11 mouse cellular contexts compared by ENCODE assay signal in the genomic region with DNA sequence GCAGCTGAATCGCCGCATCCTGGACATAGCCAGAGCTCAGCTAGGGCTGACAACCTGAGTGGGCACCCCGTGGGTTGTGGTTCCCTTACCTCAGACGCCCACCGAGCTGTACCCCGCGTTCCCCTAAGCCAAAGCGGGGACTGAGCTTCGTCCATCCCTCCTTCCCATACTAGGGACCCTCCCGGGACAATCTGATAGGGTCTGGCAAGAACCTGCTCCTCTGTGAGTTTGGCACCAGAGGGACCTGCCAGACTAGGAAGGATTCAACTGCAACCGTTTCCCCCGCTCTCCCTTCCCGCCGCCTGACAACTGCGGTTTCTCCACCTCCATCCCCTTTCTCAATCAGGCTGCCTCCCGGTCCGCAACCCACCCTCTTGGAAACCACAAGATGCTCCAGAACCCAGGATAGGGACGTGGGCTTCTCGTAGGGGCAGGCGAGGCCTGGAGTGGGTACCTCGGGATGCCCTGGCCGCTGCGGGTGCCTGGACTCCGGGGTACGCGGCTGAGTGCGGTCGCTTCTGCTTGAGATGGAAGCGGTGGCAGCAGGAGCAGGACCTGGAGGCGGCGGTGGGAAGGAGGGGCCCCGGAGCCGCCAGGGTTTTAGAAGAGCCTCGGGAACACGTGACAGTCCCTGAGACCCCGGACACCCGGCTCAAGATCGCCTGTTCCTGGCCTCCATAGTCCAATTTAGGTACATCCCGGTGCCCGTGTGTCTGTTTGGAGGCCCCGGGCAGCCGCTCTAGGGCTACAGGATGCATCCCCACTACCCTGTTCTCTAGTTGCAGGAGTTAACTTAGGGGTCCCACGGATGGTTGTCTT. TPM values are rescaled to one million over a fixed set of nuclear protein-coding genes. Genes with fewer than 3 reads are reported as not detected.
DNase-seq lines count a peak whose midpoint lies in the region; ATAC-seq and TF ChIP-seq lines count a peak whose summit lies in the region.
"Had no signal": no experiment of that assay in that cellular context is flagged by ENCODE, and none has a peak within 500 bp of the region (broad histone marks: within the 10 kb centered on the region; RNA-seq: fewer than 3 reads in every experiment).

Npy5r (minus strand) TSS at position 618 of the 819 bp plus-strand sequence.

- H3K27ac ChIP-seq in heart, embryonic 13.5 days (replicated peaks): no peak within 1 kb of the TSS
- H3K27ac ChIP-seq in limb, embryonic 12.5 days: no peak within 1 kb of the TSS

- H3K4me2 ChIP-seq in heart, embryonic 13.5 days: peak within 1 kb of the TSS; percentile 93
- peak within 1 kb of the TSS; percentile 83 for H3K4me2 ChIP-seq in limb, embryonic 12.5 days

- peak within 1 kb of the TSS; percentile 74 for H3K9ac ChIP-seq in heart, embryonic 13.5 days
- peak within 1 kb of the TSS; percentile 40 for H3K9ac ChIP-seq in limb, embryonic 12.5 days (replicated peaks)

- H3K4me1 ChIP-seq in heart, embryonic 13.5 days: peaks cover 11% of the 10 kb centered on the region
- peaks cover 4% of the 10 kb centered on the region; the same call in 1 of the 2 replicates for H3K4me1 ChIP-seq in limb, embryonic 12.5 days (replicated peaks)

- no peak for TF ChIP-seq CTCF in brain, embryonic 14.5 days (IDR thresholded peaks at IDR 0.05; ENCODE audit: borderline replicate concordance, extremely low read depth, insufficient read depth, insufficient read length)

- H3K4me3 ChIP-seq in heart, embryonic 13.5 days: peak within 1 kb of the TSS; percentile 57
- H3K4me3 ChIP-seq in limb, embryonic 12.5 days (replicated peaks): peak within 1 kb of the TSS; percentile 47

- H3K27me3 ChIP-seq in heart, embryonic 13.5 days (replicated peaks): peaks cover 44% of the 10 kb centered on the region
- H3K27me3 ChIP-seq in limb, embryonic 12.5 days: peaks cover 42% of the 10 kb centered on the region

- H3K36me3 ChIP-seq in heart, embryonic 13.5 days: no peaks in the 10 kb centered on the region
- no peaks in the 10 kb centered on the region for H3K36me3 ChIP-seq in limb, embryonic 12.5 days

- no peaks in the 10 kb centered on the region for H3K9me3 ChIP-seq in heart, embryonic 13.5 days
- no peaks in the 10 kb centered on the region for H3K9me3 ChIP-seq in limb, embryonic 12.5 days

- intact Hi-C loops in heart, postnatal 25 days (cut with DNase I): no loop called here

- WGBS in heart, embryonic 13.5 days: 2% methylated on average over 43 of the region's 43 CpGs
- WGBS in limb, embryonic 12.5 days: 3% methylated on average over 43 of the region's 43 CpGs

- no peak for ATAC-seq in heart, embryonic 13.5 days (ENCODE audit: extremely low read depth, insufficient number of reproducible peaks, low FRiP score, low TSS enrichment)
- peak; percentile 12; the same call in 1 of the 2 replicates for ATAC-seq in granulocyte monocyte progenitor cell, adult 5-6 weeks (replicated peaks; ENCODE audit: poor library complexity, severe bottlenecking)
- ATAC-seq in limb, embryonic 12.5 days (ENCODE audit: insufficient number of reproducible peaks, insufficient read depth, low FRiP score, low TSS enrichment, low read depth): no peak

- no peak for DNase-seq in heart, adult 18-20 months
- DNase-seq in brain, embryonic 14.5 days (ENCODE audit: low read depth): peak; percentile 63
- peak; percentile 49 to 55 for DNase-seq in right cerebral cortex, adult 2 months (ENCODE audit: low spot score in 2 of 2)
- DNase-seq in thymus, adult 18-20 months: no peak
- no peak for DNase-seq in heart, postnatal 25 days (ENCODE audit: low spot score)

- TF ChIP-seq POLR2A in brain, embryonic 14.5 days (IDR thresholded peaks at IDR 0.05; ENCODE audit: borderline replicate concordance, extremely low read depth, insufficient read depth, insufficient read length, poor library complexity, severe bottlenecking): no peak

RNA-seq across cellular contexts. Expression of gene Npy5r, which starts in this region (rescaled TPM):
- polyA plus RNA-seq in heart, embryonic 13.5 days (2015; fragmentation: Nextera tagmentation; extraction: Ambion mirVana): not detected in 2 replicates
- not detected for total RNA-seq in heart, adult 18-20 months (2021)
- polyA plus RNA-seq in brain, embryonic 14.5 days (2012; rRNA removed): 0.73 and 0.77 TPM in 2 replicates
- total RNA-seq in granulocyte monocyte progenitor cell, adult 5-6 weeks (2014; fragmentation: Nextera tagmentation): not detected in 2 replicates
- not detected in 2 replicates for total RNA-seq in granulocyte monocyte progenitor cell, adult 5-6 weeks (2017)
- polyA plus RNA-seq in limb, embryonic 12.5 days (2016; fragmentation: Nextera tagmentation; extraction: Ambion mirVana): not detected in 2 replicates
- total RNA-seq in heart, postnatal 25 days (2021): not detected
- total RNA-seq: hematopoietic stem cell, adult 5-6 weeks; MEL had no signal
- polyA plus RNA-seq: testis, adult 2 months had no signal

Comparison
In these comparisons a context has a peak if more than half of its experiments do, and no peak if none do; other contexts are left out.
1. Peak in DNase-seq in brain, embryonic 14.5 days; RNA of the gene not detected or under 1 TPM.
2. Peak in ATAC-seq in granulocyte monocyte progenitor cell, adult 5-6 weeks; RNA of the gene not detected or under 1 TPM.
3. DNase-seq: peak in right cerebral cortex, adult 2 months (2 of 2); none in heart, adult 18-20 months (0 of 2), thymus, adult 18-20 months (0 of 2) and heart, postnatal 25 days (single experiment).